Mouse (Mus musculus) urinary bladder, adult 2 months (tissue): ENCODE measurements around the gene Acot8. TPM values are rescaled to one million over a fixed set of nuclear protein-coding genes. Genes with fewer than 3 reads are reported as not detected.

Source experiments
- DNase-seq: peaks from one replicate; pipeline ENCODE4 v3.0.0; 2022; ENCODE audit warnings: low spot score
- polyA plus RNA-seq: library from polyadenylated mRNA; depleted of rRNA; stranded (reverse); fragments of >200 nt; gene quantifications from 2 replicates; pipeline ENCODE4 v1.2.3, GENCODE M21; 2012

Acot8 gene
- polyA plus RNA-seq, 1 experiment = 45.7 TPM

DNA sequence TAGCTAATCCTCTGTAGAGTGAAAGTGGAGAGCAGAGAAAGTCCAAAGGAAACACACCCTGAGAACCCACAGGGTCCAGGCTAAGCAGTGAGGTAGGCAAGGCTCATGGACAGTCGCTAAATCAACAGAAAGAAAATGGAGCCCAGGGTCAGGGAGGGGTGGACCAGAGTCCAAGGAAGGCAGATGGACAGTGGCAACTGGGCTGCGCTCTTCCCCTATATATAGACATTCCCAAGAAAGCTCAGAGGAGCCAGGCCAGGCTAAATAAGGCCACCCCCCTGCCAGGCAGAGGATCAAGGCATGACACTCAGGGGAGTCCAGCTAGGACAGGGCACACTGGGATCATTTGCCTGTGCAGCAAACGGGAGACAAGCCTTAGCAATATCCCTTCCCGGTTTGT is 22.8 kb downstream of the Acot8 start:
- no peak for DNase-seq

GRCm38 (mm10) chr2:164779481-164780086 is 25.1 kb downstream of the Acot8 start, which contains the start of gene Tnnc2:
TSS of gene Tnnc2 (minus strand) at chr2:164779967.
- no peak for DNase-seq

DNA sequence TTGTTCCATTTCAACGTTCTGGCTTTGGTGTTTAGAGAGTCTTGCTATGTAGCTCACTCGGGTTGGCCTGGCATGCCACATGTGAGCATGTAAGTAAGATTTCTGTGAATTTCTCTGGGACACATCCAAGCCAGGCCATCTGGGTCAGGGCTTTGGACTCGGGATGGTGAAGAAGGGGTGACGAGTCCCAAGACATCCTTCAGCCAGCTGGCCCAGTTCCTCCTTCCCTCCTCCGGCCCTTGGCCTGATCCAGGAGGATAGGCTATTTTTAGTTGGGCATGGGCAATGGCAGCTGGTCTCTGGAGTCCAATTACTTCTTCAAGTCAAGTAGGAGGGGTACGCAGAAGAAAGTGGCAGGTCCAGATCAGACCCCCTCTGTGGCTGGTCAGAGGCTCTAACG is 25.9 kb downstream of the Acot8 start:
- no peak for DNase-seq

- DNase-seq = no peak
Measured at GRCm38 (mm10) chr2:164778015-164778287, 26.7 kb downstream of the Acot8 start.

DNA sequence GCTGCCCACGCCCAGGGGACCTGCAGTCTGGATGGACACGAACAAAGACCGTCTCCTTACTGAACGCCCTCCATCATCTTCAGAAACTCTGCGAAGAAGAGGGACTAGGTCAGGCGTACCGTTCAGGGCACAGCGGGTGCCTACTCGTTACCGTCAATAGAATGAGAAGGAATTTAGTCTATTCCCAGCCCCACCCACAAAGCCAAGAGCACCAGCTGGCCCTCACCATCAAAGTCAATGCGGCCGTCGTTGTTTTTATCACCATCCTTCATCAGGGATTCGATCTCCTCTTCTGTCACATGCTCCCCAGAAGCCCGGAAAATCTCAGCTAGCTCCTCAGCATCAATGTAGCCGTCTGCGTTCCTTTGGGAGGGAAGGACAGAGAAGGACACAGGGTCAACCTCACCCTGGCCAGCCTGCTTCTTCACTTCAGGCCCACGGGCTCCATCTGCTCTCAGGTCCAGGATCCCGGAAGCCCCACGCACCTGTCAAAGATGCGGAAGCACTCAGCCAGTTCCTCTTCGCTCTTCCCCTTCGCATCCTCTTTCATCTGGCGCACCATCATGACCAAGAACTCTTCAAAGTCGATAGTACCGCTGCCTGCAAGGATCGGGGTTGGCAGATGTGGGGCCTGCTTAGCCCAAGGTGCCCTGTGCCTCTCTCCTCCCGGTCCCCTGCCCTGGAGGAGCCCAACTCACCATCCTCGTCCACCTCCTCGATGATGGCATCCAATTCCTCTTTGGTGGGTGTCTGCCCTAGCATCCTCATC is 27.3 kb downstream of the Acot8 start:
- no peak for DNase-seq

GRCm38 (mm10) chr2:164776801-164777200 is 27.9 kb downstream of the Acot8 start:
- DNase-seq = no peak

DNA sequence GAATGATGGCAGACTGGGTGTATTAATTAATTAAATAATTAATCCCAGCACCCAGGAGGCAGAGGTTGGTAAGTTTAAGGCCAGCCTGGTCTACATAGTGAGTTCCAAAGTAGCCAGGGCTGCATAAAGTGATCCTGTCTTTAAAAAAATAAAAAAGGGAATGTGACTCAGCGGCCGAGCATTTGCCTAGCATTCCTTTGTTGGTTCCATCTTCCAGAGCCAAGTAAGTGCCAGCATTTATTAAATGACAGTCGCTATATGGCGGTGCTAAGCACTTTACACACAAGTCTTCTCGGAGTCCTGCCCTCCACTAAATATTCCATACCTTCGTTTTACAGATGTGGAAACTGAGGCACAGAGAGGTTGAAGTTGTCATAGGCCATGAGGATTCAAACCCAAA is 28.6 kb downstream of the Acot8 start:
- no peak for DNase-seq

GRCm38 (mm10) chr2:164773989-164774364 is 30.7 kb downstream of the Acot8 start:
- DNase-seq = no peak

- no peak for DNase-seq
Measured at GRCm38 (mm10) chr2:164773229-164773988, 31.3 kb downstream of the Acot8 start.

DNA sequence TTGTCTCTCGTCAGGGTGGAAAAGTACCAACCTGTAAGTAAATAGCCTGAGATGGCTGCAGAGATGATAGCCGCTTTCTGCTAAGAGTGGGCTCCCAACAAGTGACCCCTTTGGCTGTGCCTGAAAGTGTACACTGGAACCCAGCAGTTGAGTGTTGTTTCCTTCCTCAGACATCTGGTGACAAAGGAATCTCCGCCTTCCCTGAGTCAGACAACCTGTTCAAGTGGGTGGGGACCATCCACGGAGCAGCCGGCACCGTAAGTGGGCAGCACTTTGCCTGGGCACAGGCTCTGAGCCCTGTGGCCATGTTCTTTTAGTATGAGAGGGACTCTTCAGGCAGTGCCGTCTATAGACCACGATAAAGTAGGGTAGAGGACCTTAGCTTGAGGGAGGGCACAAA is 33.6 kb downstream of the Acot8 start:
- DNase-seq = no peak

DNA sequence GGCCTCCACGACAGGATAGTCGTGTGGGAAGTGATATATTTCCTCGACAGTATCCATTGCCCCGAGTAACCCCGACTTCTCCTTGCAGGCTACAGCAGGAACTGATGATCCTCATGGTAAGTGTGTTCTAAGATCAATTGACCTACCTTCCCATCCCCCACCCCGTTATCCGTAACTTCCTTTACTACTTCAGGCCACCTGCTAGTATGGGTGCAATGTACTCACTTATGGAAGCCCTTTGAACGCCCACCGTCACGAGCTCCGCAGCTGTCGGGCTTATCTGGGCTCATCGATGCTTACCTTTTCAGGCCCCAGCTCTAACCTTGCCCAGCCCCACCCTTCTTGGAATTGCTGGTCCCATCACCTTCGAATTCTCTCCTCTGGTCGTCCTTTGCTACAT is 34.4 kb downstream of the Acot8 start:
- no peak for DNase-seq

DNA sequence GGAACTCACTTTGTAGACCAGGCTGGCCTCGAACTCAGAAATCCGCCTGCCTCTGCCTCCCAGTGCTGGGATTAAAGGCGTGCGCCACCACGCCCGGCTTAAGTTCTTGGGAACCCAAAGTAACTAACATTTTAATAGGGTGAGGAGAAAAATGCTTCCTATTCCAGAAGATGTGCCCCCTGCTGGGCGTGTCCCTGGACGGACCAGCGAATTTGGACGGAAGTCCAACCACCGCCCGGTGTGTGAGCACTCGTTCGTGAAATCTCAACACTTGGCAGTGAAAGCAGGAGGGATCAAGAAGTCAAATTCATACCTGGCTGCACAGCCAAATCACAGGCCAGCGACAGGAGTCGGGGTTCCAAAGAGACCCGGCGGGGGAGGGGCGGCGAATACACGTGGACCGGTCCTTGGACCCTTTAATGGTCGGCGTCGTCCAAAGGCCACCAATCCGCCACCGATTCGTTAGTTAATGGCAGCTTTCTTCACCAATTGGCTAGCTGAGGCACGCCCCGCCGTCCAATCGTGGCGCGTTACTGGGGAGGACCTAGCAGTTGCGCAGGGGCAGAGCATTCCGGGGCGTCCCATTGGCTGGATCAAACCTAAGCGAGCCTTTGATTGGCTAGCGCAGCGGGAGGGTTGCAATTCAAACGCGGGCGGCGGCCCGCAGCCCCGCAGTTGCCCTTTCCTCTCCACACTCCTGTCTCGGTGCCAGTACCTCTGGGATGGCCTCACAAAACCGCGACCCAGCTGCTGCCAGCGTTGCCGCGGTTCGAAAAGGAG is 35.2 kb downstream of the Acot8 start, which contains the start of gene Ube2c:
Gene Ube2c, plus strand, starts transcription at position 641 of the 780 bp plus-strand sequence.
- DNase-seq = peak; percentile 90

DNA sequence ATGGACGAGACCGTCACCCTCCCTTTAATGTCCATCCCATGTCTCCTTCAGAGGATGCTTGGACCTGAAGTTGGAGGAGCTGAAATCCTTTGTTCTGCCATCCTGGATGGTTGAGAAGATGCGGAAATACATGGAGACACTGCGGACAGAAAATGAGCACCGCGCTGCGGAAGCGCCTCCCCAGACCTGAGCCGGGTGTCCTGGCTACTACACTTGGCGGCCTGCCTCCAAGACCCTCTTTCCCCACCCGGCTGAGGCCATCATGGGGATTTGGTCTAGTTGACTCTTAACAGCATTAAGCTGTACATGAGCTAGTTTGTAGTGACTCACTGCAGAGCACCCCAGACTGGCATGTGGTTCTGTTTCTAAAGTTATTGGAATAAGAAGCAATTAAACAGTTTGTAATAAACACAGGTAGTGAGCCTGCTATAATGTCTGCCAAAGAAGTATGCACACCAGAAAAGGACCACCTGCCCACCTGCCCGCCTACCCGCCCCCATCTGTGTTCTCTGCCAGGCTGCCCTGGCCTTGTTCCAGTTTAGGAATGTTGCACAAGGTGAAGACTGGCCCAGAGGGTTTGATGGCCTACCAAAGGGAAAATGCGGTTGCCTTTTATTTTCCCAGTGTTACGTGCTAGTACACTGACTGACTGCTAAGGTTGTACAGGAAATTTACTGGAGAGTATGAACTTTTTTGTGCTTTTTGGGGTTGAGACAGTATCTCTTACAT is 36.7 kb downstream of the Acot8 start:
- DNase-seq = no peak

DNA sequence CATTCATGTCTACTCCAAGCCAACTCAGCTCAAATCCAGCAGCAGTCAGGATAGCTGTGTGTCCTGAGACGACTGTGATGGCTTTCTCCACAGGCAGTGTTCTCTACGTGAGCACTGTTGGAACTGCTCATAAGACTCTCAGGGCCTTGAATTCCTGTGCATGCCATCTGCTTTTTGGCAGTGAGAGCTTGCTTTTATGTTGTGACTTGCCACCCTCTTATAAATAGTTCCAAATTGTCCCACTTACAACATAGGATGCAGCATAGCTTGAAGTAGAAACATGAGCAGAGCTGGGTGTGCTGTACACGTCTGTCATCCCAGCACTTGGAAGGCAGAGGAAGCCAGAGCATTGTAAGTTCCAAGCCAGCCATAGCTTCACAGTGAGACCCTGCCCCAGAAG is 38.8 kb downstream of the Acot8 start:
- DNase-seq = no peak

- DNase-seq = no peak
Measured at GRCm38 (mm10) chr2:164762593-164762992, 42.1 kb downstream of the Acot8 start.

- no peak for DNase-seq
Measured at GRCm38 (mm10) chr2:164761971-164762370, 42.7 kb downstream of the Acot8 start.

DNA sequence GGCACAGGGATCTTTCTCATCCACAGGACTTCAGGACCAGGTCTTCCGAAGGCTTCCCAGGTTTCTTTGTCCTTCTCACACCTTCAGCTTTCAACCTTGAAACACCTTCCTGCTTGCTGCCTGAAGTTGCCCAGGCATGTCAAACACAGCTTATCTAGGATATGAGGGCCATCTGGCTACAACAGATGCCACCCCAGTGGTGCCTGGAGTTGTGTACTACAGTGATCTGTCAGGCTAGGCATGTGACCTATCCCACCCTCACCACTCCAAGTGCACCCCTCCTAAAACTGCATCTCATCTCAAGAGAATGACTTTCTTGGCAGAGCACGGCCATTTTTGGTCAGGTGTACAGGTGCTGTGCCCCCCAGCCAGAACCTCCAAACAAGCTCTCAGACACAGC is 43.2 kb downstream of the Acot8 start:
- DNase-seq = no peak

DNA sequence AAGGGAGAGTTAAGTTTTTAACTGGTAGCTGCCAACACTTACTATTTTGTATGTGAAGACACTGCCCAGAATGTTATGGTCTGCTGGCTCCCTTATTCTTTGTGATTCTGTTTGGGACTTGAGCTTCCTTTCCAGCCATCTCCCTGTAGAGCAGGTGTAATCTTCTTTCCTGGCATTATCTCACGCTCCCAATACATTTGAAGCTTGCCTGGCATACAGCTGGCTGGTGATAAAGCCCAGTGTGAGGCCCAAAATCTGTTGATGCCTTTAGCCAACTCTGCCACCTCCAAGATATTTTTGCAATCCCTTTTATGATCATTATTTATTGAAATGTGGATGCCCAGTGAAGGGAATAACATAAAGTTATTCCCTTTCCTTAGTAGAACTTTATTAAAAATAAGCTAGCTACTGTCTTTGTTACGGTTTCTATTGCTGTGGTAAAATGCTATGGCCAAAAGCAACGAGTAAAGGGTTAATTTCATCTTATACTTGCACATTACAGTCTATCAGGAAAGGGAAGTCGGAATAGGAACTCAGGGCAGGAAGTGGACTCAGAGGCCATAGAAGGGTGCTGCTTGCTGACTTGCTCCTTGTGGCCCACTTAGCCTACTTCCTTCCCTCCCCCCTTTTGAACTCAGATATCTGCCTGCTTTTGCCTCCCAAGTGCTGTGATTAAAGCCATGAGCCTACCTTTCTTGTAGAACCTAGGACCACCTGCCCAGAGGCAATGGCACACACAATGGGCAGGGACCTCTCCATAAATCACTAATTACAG is 44.4 kb downstream of the Acot8 start:
- no peak for DNase-seq

GRCm38 (mm10) chr2:164758692-164759091 is 46.0 kb downstream of the Acot8 start:
- no peak for DNase-seq

- DNase-seq = no peak
Measured at GRCm38 (mm10) chr2:164757841-164758240, 46.8 kb downstream of the Acot8 start.

GRCm38 (mm10) chr2:164754800-164755199 is 49.9 kb downstream of the Acot8 start:
- DNase-seq = no peak
